Mouse (Mus musculus) thymus, adult 2 months (tissue): ENCODE measurements around the gene Hps5.

Experiments
- CTCF ChIP-seq: fragments of 200-500 bp; IDR thresholded peaks from 2 replicates; pipeline ENCODE4 v1.5.1; 2012; ENCODE audit warnings: mild to moderate bottlenecking, control low read depth, low read length, moderate library complexity, borderline replicate concordance; ENCODE audit not compliant: control insufficient read depth, poor library complexity, insufficient read depth; ENCODE audit errors: extremely low read depth
- POLR2A ChIP-seq: fragments of 200-500 bp; IDR thresholded peaks from 2 replicates; pipeline ENCODE4 v1.6.1; 2012; ENCODE audit warnings: mild to moderate bottlenecking, low read length, control low read depth, moderate library complexity; ENCODE audit not compliant: control insufficient read depth, poor library complexity, insufficient read depth; ENCODE audit errors: extremely low read depth

GRCm38 (mm10) chr7:46845211-46845977, 49.5 kb upstream of the Hps5 start:
- TF ChIP-seq POLR2A (peak; percentile 96), CTCF (no peak)
